Mouse (Mus musculus) left cerebral cortex, adult 11 months (tissue): ENCODE measurements at regions not wholly inside any gene's neighbourhood (a gene's known extent, or its start where the extent isn't known, plus 50 kb on each side); places are given as distances from the start of the nearest gene placed in this dataset.

Source experiments
- DNase-seq: peaks from one replicate; pipeline ENCODE4 v3.0.0; 2022; ENCODE audit warnings: low spot score

- DNase-seq, result no peak
Measured at GRCm38 (mm10) chr5:11983452-11983851, 65.6 kb downstream of the 4933402N22Rik start.

DNA sequence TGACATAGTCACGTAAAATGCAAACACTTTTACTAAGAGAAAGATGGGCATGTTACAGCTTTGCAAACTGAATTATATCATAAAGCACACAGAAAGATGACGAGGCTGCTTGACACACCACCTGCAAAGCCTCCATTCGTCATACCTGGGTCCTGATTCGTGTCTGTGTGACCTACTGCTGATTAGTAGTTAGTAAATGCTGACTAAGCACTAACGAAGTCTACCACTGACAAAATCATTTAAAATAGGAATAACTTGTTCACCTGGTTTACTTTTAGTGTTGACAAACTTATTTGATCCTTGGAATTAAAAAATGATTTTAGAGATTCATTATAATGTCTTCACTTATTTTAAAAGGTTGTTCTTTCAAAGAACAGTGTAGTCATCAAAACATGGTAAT, 71.3 kb downstream of the 4933402N22Rik start:
- DNase-seq, result no peak

DNA sequence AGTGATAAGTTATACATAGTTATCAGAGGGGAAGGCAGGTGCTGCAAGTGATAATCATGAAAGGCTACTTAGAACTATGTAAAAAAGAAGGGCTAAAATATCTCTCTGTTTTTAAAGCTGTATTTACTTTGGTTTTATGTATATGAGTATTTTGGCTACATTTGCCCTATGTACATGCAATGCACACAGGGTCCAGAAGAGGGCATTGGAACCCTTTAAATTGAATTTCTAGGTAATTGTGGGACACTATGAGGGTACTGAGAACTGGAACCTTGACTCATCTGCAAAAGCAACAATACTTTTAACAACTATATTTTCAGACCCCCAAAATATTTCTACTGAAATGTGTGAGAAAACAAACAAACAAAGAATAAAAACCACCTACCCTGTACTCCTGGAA, 82.9 kb downstream of the 4933402N22Rik start:
- no peak for DNase-seq

- DNase-seq, result no peak
Measured at GRCm38 (mm10) chr5:12006473-12006872, 88.6 kb downstream of the 4933402N22Rik start.

GRCm38 (mm10) chr5:12016332-12016731, 98.5 kb downstream of the 4933402N22Rik start:
- no peak for DNase-seq

DNA sequence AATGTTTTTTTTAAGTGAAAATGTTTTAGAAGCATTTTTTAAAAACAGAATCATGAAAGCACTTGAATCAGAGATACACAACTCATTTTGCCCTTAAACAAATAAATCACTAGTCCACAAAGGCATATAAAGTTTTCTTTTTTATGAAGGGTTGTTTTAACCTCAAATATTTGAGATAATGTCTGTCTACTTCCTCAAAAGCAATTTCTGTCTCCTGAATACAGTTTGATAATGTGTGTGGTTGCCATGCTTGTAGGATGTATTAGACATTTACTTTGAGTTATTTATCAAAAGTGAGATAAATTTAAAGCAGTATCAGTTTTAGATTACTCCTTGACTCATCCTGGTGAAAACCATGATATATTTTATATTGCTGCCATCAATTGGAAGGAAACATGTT, 102.6 kb downstream of the 4933402N22Rik start:
- DNase-seq, result no peak

- no peak for DNase-seq
Measured at GRCm38 (mm10) chr5:12024705-12025383, 107.0 kb downstream of the 4933402N22Rik start.

GRCm38 (mm10) chr5:12030002-12030401, 112.2 kb downstream of the 4933402N22Rik start:
- DNase-seq, result peak; percentile 14

- no peak for DNase-seq
Measured at GRCm38 (mm10) chr5:12049806-12050205, 132.0 kb downstream of the 4933402N22Rik start.

DNA sequence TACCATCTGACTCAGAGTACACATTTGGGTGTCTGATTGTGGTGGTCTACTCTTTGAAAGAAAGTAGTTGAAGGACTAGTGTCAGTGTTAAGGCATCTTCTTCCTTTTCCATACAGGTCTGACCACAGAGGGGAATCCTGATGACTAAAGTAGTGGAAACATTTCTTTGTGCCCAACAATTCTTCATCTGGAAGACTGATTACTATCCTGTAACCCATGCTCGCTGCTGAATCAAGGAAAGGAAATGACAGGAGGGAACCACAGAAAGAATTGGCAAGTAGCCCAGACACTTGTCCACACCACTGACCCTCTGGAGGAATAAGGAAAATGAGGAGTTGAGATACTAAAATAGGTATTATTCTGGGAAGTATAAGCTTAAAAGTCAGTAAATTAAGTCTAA, 162.3 kb downstream of the 4933402N22Rik start:
- DNase-seq, result no peak

GRCm38 (mm10) chr5:12093680-12094079, 175.8 kb downstream of the 4933402N22Rik start:
- DNase-seq, result no peak

DNA sequence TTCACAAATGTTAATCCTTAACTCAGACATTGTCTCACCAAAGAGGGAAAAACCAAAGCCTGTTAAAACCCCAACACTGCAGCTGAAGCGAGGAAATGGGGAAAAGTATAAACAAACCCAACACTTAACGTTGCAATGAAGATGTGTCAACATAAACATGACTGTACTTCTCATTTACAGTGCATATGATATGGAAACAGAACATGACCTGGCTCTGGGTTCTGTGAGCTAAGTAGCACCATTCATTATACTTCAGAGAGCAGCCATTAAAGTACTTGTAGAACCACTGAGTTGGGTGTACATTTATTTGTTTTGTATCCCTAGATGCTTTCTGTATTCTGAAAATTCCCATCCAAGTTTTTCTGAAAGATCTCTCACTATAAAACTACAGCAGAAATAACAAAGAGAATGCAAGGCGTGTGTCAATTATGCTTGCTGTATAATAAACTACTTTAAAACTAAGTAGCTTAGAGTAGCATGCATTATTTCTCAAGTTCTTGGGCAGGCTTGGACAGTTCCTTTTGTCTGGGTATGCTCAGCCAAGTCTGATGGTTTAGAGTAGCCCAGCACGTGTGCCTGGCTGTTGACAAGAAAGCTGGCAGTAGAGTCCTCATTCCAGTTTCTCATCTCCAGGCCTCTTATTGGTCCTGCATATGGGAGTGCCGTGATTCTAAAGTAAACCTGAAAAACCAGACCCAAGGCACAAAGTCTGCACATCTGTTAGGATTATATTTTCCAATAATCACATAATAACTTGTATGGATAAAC, 198.9 kb downstream of the 4933402N22Rik start:
- DNase-seq, result no peak

GRCm38 (mm10) chr5:12124935-12125334, 207.1 kb downstream of the 4933402N22Rik start:
- DNase-seq, result no peak

GRCm38 (mm10) chr5:12127484-12128265, 209.8 kb downstream of the 4933402N22Rik start:
- no peak for DNase-seq

GRCm38 (mm10) chr5:12138961-12139360, 221.1 kb downstream of the 4933402N22Rik start:
- no peak for DNase-seq

- no peak for DNase-seq
Measured at GRCm38 (mm10) chr5:12153295-12153694, 229.9 kb upstream of the Sema3d start.

GRCm38 (mm10) chr5:12154551-12155091, 228.6 kb upstream of the Sema3d start:
- no peak for DNase-seq

GRCm38 (mm10) chr5:12191681-12192080, 191.5 kb upstream of the Sema3d start:
- no peak for DNase-seq

DNA sequence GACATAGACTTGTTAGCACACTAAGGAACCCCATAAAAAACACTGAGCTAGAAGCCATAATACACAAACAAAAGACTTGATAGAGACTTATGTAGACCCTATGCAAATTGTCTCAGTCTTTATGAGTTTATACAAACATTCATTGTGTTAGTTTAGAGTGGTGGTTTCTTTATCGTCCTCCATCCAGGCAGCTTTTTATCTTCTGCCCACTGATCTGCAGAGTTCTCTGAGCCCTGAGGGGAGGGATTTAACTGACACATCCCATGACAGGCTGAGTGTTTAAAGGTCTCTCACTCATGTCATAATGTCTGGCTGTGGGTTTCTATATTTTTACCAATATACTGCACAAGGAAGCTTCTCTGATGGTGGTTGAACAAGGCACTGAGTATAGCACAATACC, 175.7 kb upstream of the Sema3d start:
- no peak for DNase-seq

GRCm38 (mm10) chr5:12209631-12210030, 173.6 kb upstream of the Sema3d start:
- no peak for DNase-seq

DNA sequence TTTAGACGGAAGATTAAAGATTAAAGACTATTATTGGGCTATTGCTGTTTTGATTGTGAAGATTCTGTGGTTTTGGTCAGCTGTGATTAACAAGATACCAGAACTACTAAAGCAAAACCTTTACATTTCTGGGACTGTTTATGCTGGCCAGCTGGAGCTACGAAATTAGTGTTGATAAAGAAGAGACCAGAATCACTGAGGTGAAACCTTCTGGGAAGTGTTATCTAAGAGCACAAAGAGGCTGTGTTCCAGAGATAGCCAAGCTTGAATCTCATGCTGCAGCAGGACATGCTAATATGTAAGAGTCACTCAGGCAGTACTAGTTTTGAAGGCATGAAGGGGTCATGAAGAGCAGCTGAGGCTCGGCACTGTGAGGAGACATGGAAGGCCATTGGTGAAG, 169.7 kb upstream of the Sema3d start:
- no peak for DNase-seq

DNA sequence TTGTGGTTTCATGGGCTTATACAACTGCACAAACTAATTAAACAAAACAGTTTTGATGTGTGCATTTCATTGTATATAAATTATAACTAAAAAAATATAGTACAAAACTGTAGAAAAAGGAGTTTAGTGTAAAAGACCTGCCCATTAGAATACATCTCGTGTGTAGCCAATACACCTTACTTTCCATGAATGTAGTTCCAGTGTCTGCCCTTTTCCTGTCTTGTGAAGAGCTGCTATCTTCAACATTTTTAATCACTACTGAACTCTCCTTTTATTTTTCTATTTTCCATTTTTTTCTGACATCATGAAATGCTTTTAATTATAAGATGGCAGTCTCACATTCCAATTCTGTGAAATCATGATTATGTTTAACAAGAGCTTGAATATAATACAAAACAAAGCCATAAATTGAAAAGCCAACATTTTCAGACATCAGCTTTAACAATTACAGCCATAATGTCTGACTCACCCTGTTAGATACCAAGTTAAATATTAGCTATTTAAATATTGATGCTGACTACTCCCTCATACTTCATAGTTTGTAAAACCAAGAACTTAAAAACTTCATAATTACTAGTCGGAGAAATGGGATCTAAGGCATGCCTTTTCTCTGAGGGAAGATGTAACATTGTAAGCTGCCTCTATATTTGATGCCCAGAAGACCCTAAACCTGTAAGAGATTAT, 163.6 kb upstream of the Sema3d start:
- DNase-seq, result no peak
